Mouse (Mus musculus) CH12.LX (cell line): ENCODE measurements around the gene Vps72. TPM values are rescaled to one million over a fixed set of nuclear protein-coding genes. Genes with fewer than 3 reads are reported as not detected.

Experiments
- DNase-seq: peaks from one replicate; pipeline ENCODE4 v3.0.0-alpha.2; 2013; ENCODE audit errors: extremely low read depth
- H3K27ac ChIP-seq: 2 replicates; pipeline ENCODE4 v1.5.1; 2012; ENCODE audit warnings: low read depth, mild to moderate bottlenecking, control low read depth, moderate library complexity; ENCODE audit not compliant: insufficient read depth
- H3K27me3 ChIP-seq: replicated peaks from 2 replicates; pipeline ENCODE3; 2012; ENCODE audit warnings: inconsistent platforms
- H3K36me3 ChIP-seq, 2 experiments: replicated peaks in 1 of 2; 2 replicates each; pipeline versions ENCODE3 to v1.6.1; 2012; ENCODE audit warnings: inconsistent platforms in 1 of 2, low read length in 1 of 2, mild to moderate bottlenecking in 1 of 2, mixed read lengths in 1 of 2, moderate library complexity in 1 of 2; ENCODE audit not compliant: control insufficient read depth in 1 of 2, insufficient read depth in 1 of 2
- H3K4me1 ChIP-seq, 2 experiments: 2 replicates each; pipeline ENCODE4 v1.6.1; 2012; ENCODE audit warnings: inconsistent platforms in 1 of 2, moderate library complexity in 1 of 2; ENCODE audit not compliant: insufficient read depth in 2 of 2, control insufficient read depth in 1 of 2
- H3K4me2 ChIP-seq: 2 replicates; pipeline ENCODE4 v1.6.1; 2012; ENCODE audit warnings: low read depth, mild to moderate bottlenecking, control low read depth; ENCODE audit not compliant: poor library complexity, insufficient read depth, severe bottlenecking
- H3K4me3 ChIP-seq, 3 experiments: fragments of 150-350 bp in 1 of 3; sonication (generic) in 1 of 3; replicated peaks in 1 of 3; 2 replicates each; pipeline versions ENCODE3 to v1.5.1; 2011 to 2012; ENCODE audit warnings: low read depth in 2 of 3, low read length in 2 of 3, mild to moderate bottlenecking in 2 of 3, moderate library complexity in 2 of 3, control low read depth in 1 of 3, improper control_type of control experiment in 1 of 3, inconsistent platforms in 1 of 3, mixed read lengths in 1 of 3; ENCODE audit not compliant: poor library complexity in 1 of 3
- H3K79me2 ChIP-seq: replicated peaks from 2 replicates; pipeline ENCODE4 v1.6.1; 2012; ENCODE audit warnings: mild to moderate bottlenecking, moderate library complexity; ENCODE audit not compliant: control insufficient read depth, poor library complexity, insufficient read depth, severe bottlenecking; ENCODE audit errors: extremely low read depth
- H3K9ac ChIP-seq: 2 replicates; pipeline ENCODE4 v1.6.1; 2012; ENCODE audit warnings: low read depth, mild to moderate bottlenecking, control low read depth, moderate library complexity; ENCODE audit not compliant: insufficient read depth
- H3K9me3 ChIP-seq: replicated peaks from 2 replicates; pipeline ENCODE3; 2012; ENCODE audit warnings: low read length, inconsistent platforms, mixed read lengths
- BHLHE40 ChIP-seq: IDR thresholded peaks from 2 replicates; pipeline ENCODE4 v1.6.1; 2011; ENCODE audit warnings: mild to moderate bottlenecking, low read depth, low read length, improper control_type of control experiment
- CHD2 ChIP-seq: IDR thresholded peaks from 2 replicates; pipeline ENCODE4 v1.6.1; 2011; ENCODE audit warnings: low read length, improper control_type of control experiment
- CTCF ChIP-seq, 2 experiments: IDR thresholded peaks in 1 of 2; conservative IDR thresholded peaks in 1 of 2; 2 replicates each; pipeline ENCODE4 v1.5.1; 2011 to 2012; ENCODE audit warnings: low read depth in 2 of 2, low read length in 2 of 2, improper control_type of control experiment in 1 of 2, inconsistent platforms in 1 of 2, mild to moderate bottlenecking in 1 of 2, moderate library complexity in 1 of 2
- ELF1 ChIP-seq: IDR thresholded peaks from 2 replicates; pipeline ENCODE4 v1.6.1; 2014; ENCODE audit warnings: low read depth, mild to moderate bottlenecking, inconsistent platforms, low read length, improper control_type of control experiment
- EP300 ChIP-seq: IDR thresholded peaks from 2 replicates; pipeline ENCODE4 v1.6.1; 2011; ENCODE audit warnings: low read length, improper control_type of control experiment
- ETS1 ChIP-seq: conservative IDR thresholded peaks from 2 replicates; pipeline ENCODE4 v1.6.1; 2012; ENCODE audit warnings: low read depth, mild to moderate bottlenecking, inconsistent platforms, low read length, improper control_type of control experiment, moderate library complexity
- IRF4 ChIP-seq: IDR thresholded peaks from 2 replicates; pipeline ENCODE4 v1.6.1; 2014; ENCODE audit warnings: low read depth, mild to moderate bottlenecking, inconsistent platforms, low read length, improper control_type of control experiment
- JUN ChIP-seq: IDR thresholded peaks from 2 replicates; pipeline ENCODE4 v1.6.1; 2011; ENCODE audit warnings: low read depth, mild to moderate bottlenecking, low read length, improper control_type of control experiment, moderate library complexity; ENCODE audit not compliant: insufficient read depth
- JUND ChIP-seq: conservative IDR thresholded peaks from 2 replicates; pipeline ENCODE4 v1.6.1; 2011; ENCODE audit warnings: low read depth, low read length, improper control_type of control experiment
- KAT2A ChIP-seq: IDR thresholded peaks from 2 replicates; pipeline ENCODE4 v1.6.1; 2012; ENCODE audit warnings: low read length, improper control_type of control experiment, inconsistent platforms; ENCODE audit not compliant: insufficient replicate concordance
- MAFK ChIP-seq: IDR thresholded peaks from 2 replicates; pipeline ENCODE4 v1.6.1; 2011; ENCODE audit warnings: low read length, improper control_type of control experiment; ENCODE audit not compliant: insufficient replicate concordance
- MAX ChIP-seq: IDR thresholded peaks from 2 replicates; pipeline ENCODE4 v1.6.1; 2011; ENCODE audit warnings: low read length, improper control_type of control experiment
- MXI1 ChIP-seq: IDR thresholded peaks from 2 replicates; pipeline ENCODE4 v1.6.1; 2011; ENCODE audit warnings: mild to moderate bottlenecking, low read depth, low read length, improper control_type of control experiment
- MYC ChIP-seq: IDR thresholded peaks from 2 replicates; pipeline ENCODE4 v1.6.1; 2011; ENCODE audit warnings: low read depth, mild to moderate bottlenecking, improper control_type of control experiment, low read length
- NRF1 ChIP-seq: IDR thresholded peaks from 2 replicates; pipeline ENCODE4 v1.6.1; 2014; ENCODE audit warnings: low read depth, mild to moderate bottlenecking, inconsistent platforms, low read length, improper control_type of control experiment, moderate library complexity
- PAX5 ChIP-seq: IDR thresholded peaks from 2 replicates; pipeline ENCODE4 v1.6.1; 2012; ENCODE audit warnings: low read length, inconsistent platforms, mixed read lengths
- RCOR1 ChIP-seq: conservative IDR thresholded peaks from 2 replicates; pipeline ENCODE4 v1.6.1; 2012; ENCODE audit warnings: low read depth, mild to moderate bottlenecking, inconsistent platforms, low read length, improper control_type of control experiment
- SIN3A ChIP-seq: IDR thresholded peaks from 2 replicates; pipeline ENCODE4 v1.6.1; 2012; ENCODE audit warnings: low read length, improper control_type of control experiment, inconsistent platforms
- SMC3 ChIP-seq: IDR thresholded peaks from 2 replicates; pipeline ENCODE4 v1.6.1; 2011; ENCODE audit warnings: low read depth, low read length, improper control_type of control experiment
- UBTF ChIP-seq: IDR thresholded peaks from 2 replicates; pipeline ENCODE4 v1.6.1; 2012; ENCODE audit warnings: low read depth, mild to moderate bottlenecking, inconsistent platforms, low read length, improper control_type of control experiment, moderate library complexity
- ZKSCAN1 ChIP-seq: IDR thresholded peaks from 2 replicates; pipeline ENCODE4 v1.6.1; 2012; ENCODE audit warnings: low read depth, inconsistent platforms, low read length, improper control_type of control experiment, borderline replicate concordance
- ZNF384 ChIP-seq: IDR thresholded peaks from 2 replicates; pipeline ENCODE4 v1.6.1; 2012; ENCODE audit warnings: low read depth, low read length, improper control_type of control experiment, inconsistent platforms
- dilution Hi-C: fragments of 300-500 bp; cut with MboI; formaldehyde crosslinking; loops from 2 replicates; pipeline ENCODE4 v1.14.3; 2020; ENCODE audit warnings: low sequenced_read_pairs; ENCODE audit not compliant: extremely low pct_unique_long_range_greater_than_20kb, extremely low pct_ligation_motif_present
- in situ Hi-C: fragments of 300-500 bp; cut with MboI; formaldehyde crosslinking; loops from 3 replicates; pipeline ENCODE4 v1.14.3; 2019; ENCODE audit warnings: low sequenced_read_pairs, low pct_ligation_motif_present, low pct_unique_long_range_greater_than_20kb, mixed read lengths
- polyA plus RNA-seq: library from polyadenylated mRNA; unstranded; fragments of >175 nt; gene quantifications from 2 replicates; pipeline ENCODE4 v1.2.1, GENCODE M21; 2012; ENCODE audit warnings: low read depth; ENCODE audit not compliant: insufficient read length
- total RNA-seq, 2 experiments: library from RNA; depleted of rRNA; stranded (reverse); fragments of 300-350 nt in 1 of 2; fragments of >200 nt in 1 of 2; gene quantifications; 2 replicates each; pipeline ENCODE4 v1.2.3; 2012 to 2014

The Vps72 gene
- total and polyA plus RNA-seq, 3 experiments: 33.5 to 54.4 (median 34.1) TPM

- no peak overlapping the region for H3K4me3 ChIP-seq
- H3K27me3 ChIP-seq: peaks cover 80% of the 10 kb centered on the region
- H3K4me2 ChIP-seq: no peak overlapping the region
- no peak for TF ChIP-seq JUN
- TF ChIP-seq CHD2: no peak
- TF ChIP-seq MYC: no peak
- no peak for TF ChIP-seq MXI1
- TF ChIP-seq IRF4: no peak
- no peak for TF ChIP-seq NRF1
- no peak for TF ChIP-seq ZKSCAN1
- TF ChIP-seq BHLHE40: no peak
- TF ChIP-seq KAT2A: no peak
- no peak for TF ChIP-seq EP300
- no peak for TF ChIP-seq ZNF384
- TF ChIP-seq UBTF: no peak
- no peak for TF ChIP-seq PAX5
- no peak for TF ChIP-seq MAFK
- no peak for TF ChIP-seq ELF1
- no peak for TF ChIP-seq JUND
- no peak overlapping the region for H3K27ac ChIP-seq
- no peak for DNase-seq
- H3K9ac ChIP-seq: no peak overlapping the region
- H3K36me3 ChIP-seq: no peaks in the 10 kb centered on the region
- H3K4me1 ChIP-seq: peaks cover 3 to 13% of the 10 kb centered on the region in 2 experiments; a peak in 2 of 4 replicates
- in situ Hi-C loops (no loop called here), dilution Hi-C loops (no loop called here)
- H3K9me3 ChIP-seq: no peaks in the 10 kb centered on the region
- no peaks in the 10 kb centered on the region for H3K79me2 ChIP-seq
Measured at GRCm38 (mm10) chr3:95164840-95165239, 54.0 kb downstream of the Vps72 start.

DNA sequence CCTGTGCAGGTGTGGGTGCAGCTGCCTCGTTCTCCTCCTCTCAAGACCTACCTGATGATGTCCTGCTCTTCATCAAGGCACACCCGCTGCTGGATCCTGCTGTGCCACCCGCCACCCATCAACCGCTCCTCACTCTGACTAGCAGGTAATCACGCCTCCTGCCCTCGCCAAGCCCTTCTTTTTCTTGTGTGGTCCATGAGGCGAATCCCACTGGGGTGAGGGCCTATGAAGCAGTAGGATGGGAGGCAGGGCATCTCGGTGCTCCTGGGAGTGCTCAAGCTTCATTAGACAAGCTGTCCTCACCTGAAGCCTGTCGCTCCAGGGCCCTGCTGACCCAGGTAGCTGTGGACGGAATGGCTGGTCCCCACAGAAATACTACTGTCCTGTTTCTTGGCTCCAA, 59.2 kb downstream of the Vps72 start:
- peaks cover 46% of the 10 kb centered on the region for H3K27me3 ChIP-seq
- no peaks in the 10 kb centered on the region for H3K36me3 ChIP-seq
- dilution Hi-C loops (no loop called here), in situ Hi-C loops (no loop called here)
- H3K4me1 ChIP-seq: peaks cover 0 to 3% of the 10 kb centered on the region in 2 experiments; a peak in 1 of 4 replicates
- DNase-seq: no peak
- H3K4me2 ChIP-seq: no peak overlapping the region
- H3K27ac ChIP-seq: no peak overlapping the region
- H3K4me3 ChIP-seq: no peak overlapping the region
- no peak overlapping the region for H3K9ac ChIP-seq
- no peaks in the 10 kb centered on the region for H3K79me2 ChIP-seq
- peaks cover 8% of the 10 kb centered on the region for H3K9me3 ChIP-seq
- TF ChIP-seq CTCF (conservative IDR thresholded peaks at IDR 0.05 in 1 of 2, IDR thresholded peaks at IDR 0.05 in 1 of 2; ENCODE audit: low read depth in 2 of 2, low read length in 2 of 2): no peak

DNA sequence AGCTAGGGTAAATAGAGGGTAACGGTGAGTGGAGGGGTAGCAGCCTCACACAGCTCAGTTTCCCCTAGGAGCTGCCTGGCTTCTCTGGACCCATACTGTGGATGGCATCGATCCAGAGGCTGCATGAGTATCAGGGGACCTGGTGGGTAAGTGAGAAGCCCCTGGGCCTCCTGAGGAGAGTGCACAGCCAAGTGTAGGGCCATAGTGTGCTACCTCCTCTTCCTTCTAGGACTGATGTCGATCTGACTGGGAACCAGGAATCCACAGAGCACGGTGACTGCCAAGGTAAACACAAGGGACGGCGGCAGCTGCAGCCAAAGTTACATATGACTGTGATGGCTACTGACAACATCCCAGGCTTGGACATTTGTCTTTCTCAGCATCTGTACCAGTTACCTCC, 60.3 kb downstream of the Vps72 start:
- no peak for TF ChIP-seq NRF1
- no peak for TF ChIP-seq MAFK
- TF ChIP-seq EP300: no peak
- no peak for TF ChIP-seq ZNF384
- no peak for TF ChIP-seq RCOR1
- no peak for TF ChIP-seq SIN3A
- no peak for TF ChIP-seq BHLHE40
- TF ChIP-seq ELF1: no peak
- no peak for TF ChIP-seq UBTF
- TF ChIP-seq ETS1: no peak
- TF ChIP-seq JUN: no peak
- no peak for TF ChIP-seq MAX
- no peak for TF ChIP-seq SMC3
- Histone ChIP-seq H3K9me3 (peaks cover 8% of the 10 kb centered on the region), H3K79me2 (no peaks in the 10 kb centered on the region), H3K36me3 (no peaks in the 10 kb centered on the region), H3K4me2 (no peak overlapping the region), H3K9ac (no peak overlapping the region), H3K4me1 (peaks cover 0 to 8% of the 10 kb centered on the region in 2 experiments; a peak in 1 of 4 replicates), H3K4me3 (no peak overlapping the region), H3K27ac (no peak overlapping the region), H3K27me3 (peaks cover 40% of the 10 kb centered on the region)
- no peak for DNase-seq
- dilution Hi-C loops: no loop called here
- in situ Hi-C loops: no loop called here
